ENCODE assay signal across 10 mouse cellular contexts in genomic region chr10:118056789-118057271, GRCm38 (mm10).
DNase-seq lines count a peak whose midpoint lies in the region; ATAC-seq lines count a peak whose summit lies in the region.
"Had no signal": no experiment of that assay in that cellular context is flagged by ENCODE, and none has a peak within 500 bp of the region (broad histone marks: within the 10 kb centered on the region; RNA-seq: fewer than 3 reads in every experiment).

No protein-coding gene starts in this region.

- no peak overlapping the region for H3K27ac ChIP-seq in midbrain, embryonic 11.5 days (ENCODE audit: low read depth, low read length)
- no peak overlapping the region for H3K27ac ChIP-seq in midbrain, embryonic 10.5 days (replicated peaks)
- peak overlapping the region; percentile 11 for H3K27ac ChIP-seq in hindbrain, embryonic 15.5 days (replicated peaks)
- H3K27ac ChIP-seq in neural tube, embryonic 15.5 days (replicated peaks): peak overlapping the region; percentile 73
- H3K27ac ChIP-seq: macrophage had no signal

- no peak overlapping the region for H3K4me2 ChIP-seq in midbrain, embryonic 11.5 days
- peak overlapping the region; percentile 32 for H3K4me2 ChIP-seq in hindbrain, embryonic 15.5 days
- peak overlapping the region; percentile 33 for H3K4me2 ChIP-seq in neural tube, embryonic 15.5 days

- H3K9me3 ChIP-seq in midbrain, embryonic 11.5 days (ENCODE audit: control insufficient read depth, low read length): no peaks in the 10 kb centered on the region; the same call in 1 of the 2 replicates
- H3K9me3 ChIP-seq in midbrain, embryonic 10.5 days (replicated peaks): peaks cover 4% of the 10 kb centered on the region; the same call in 1 of the 2 replicates
- no peaks in the 10 kb centered on the region for H3K9me3 ChIP-seq in hindbrain, embryonic 15.5 days
- no peaks in the 10 kb centered on the region for H3K9me3 ChIP-seq in neural tube, embryonic 15.5 days (replicated peaks)

- intact Hi-C loops in left cerebral cortex, postnatal 25 days (cut with DNase I): no loop called here

- H3K4me1 ChIP-seq in midbrain, embryonic 11.5 days (ENCODE audit: control insufficient read depth, insufficient read depth, low read length): peaks cover 3% of the 10 kb centered on the region; the same call in 1 of the 2 replicates
- H3K4me1 ChIP-seq in midbrain, embryonic 10.5 days: peaks cover 6% of the 10 kb centered on the region
- peaks cover 15% of the 10 kb centered on the region for H3K4me1 ChIP-seq in hindbrain, embryonic 15.5 days (replicated peaks)
- H3K4me1 ChIP-seq in neural tube, embryonic 15.5 days: peaks cover 19% of the 10 kb centered on the region

- 0 out of 2 replicates have a peak overlapping the region, but pooled peaks have one; percentile 30 for H3K9ac ChIP-seq in midbrain, embryonic 11.5 days (ENCODE audit: low read length)
- no peak overlapping the region for H3K9ac ChIP-seq in hindbrain, embryonic 15.5 days
- no peak overlapping the region for H3K9ac ChIP-seq in neural tube, embryonic 15.5 days (replicated peaks)

- 38% methylated on average over 9 of the region's 9 CpGs for WGBS in midbrain, embryonic 11.5 days
- WGBS in midbrain, embryonic 10.5 days: 55% methylated on average over 9 of the region's 9 CpGs
- 22% methylated on average over 9 of the region's 9 CpGs for WGBS in hindbrain, embryonic 15.5 days
- 11% methylated on average over 9 of the region's 9 CpGs for WGBS in neural tube, embryonic 15.5 days

- no peaks in the 10 kb centered on the region for H3K27me3 ChIP-seq in midbrain, embryonic 11.5 days (ENCODE audit: control insufficient read depth, insufficient read depth, low read length)
- H3K27me3 ChIP-seq in midbrain, embryonic 10.5 days (ENCODE audit: low read depth, poor library complexity, severe bottlenecking): no peaks in the 10 kb centered on the region; the same call in 1 of the 2 replicates
- H3K27me3 ChIP-seq in hindbrain, embryonic 15.5 days: no peaks in the 10 kb centered on the region
- no peaks in the 10 kb centered on the region for H3K27me3 ChIP-seq in neural tube, embryonic 15.5 days (replicated peaks)

- ATAC-seq in midbrain, embryonic 11.5 days (ENCODE audit: low FRiP score): no peak
- peak; percentile 34; the same call in 1 of the 2 replicates for ATAC-seq in hindbrain, embryonic 15.5 days (ENCODE audit: low FRiP score, low read depth)
- peak; percentile 73 for ATAC-seq in neural tube, embryonic 15.5 days (ENCODE audit: low FRiP score)

- peak; percentile 85 for DNase-seq in midbrain, embryonic 11.5 days (ENCODE audit: low spot score, missing footprints)
- no peak for DNase-seq in midbrain, embryonic 10.5 days (ENCODE audit: low spot score)
- DNase-seq in lung, postnatal 14 days: peak; percentile 38
- no peak for DNase-seq in layer of hippocampus, adult 18-20 months (ENCODE audit: low spot score in 2 of 2)
- DNase-seq in left cerebral cortex, postnatal 25 days (ENCODE audit: low spot score in 2 of 2): no peak
- DNase-seq: gastrocnemius, postnatal 36 days; heart, postnatal 4 days had no signal

- no peak overlapping the region for H3K4me3 ChIP-seq in midbrain, embryonic 11.5 days (ENCODE audit: low read depth, low read length)
- H3K4me3 ChIP-seq in midbrain, embryonic 10.5 days: no peak overlapping the region
- H3K4me3 ChIP-seq in hindbrain, embryonic 15.5 days: no peak overlapping the region
- no peak overlapping the region for H3K4me3 ChIP-seq in neural tube, embryonic 15.5 days (replicated peaks)

- no peaks in the 10 kb centered on the region for H3K36me3 ChIP-seq in midbrain, embryonic 11.5 days (ENCODE audit: control insufficient read depth, insufficient read depth, low read length)
- H3K36me3 ChIP-seq in midbrain, embryonic 10.5 days: no peaks in the 10 kb centered on the region
- no peaks in the 10 kb centered on the region for H3K36me3 ChIP-seq in hindbrain, embryonic 15.5 days
- no peaks in the 10 kb centered on the region for H3K36me3 ChIP-seq in neural tube, embryonic 15.5 days

Comparison
In these comparisons a context has a peak if more than half of its experiments do, and no peak if none do; other contexts are left out.
1. DNase-seq: peak in midbrain, embryonic 11.5 days (single experiment) and lung, postnatal 14 days (single experiment); none in midbrain, embryonic 10.5 days (single experiment), layer of hippocampus, adult 18-20 months (0 of 2) and left cerebral cortex, postnatal 25 days (0 of 2).
2. H3K27ac ChIP-seq: peak in hindbrain, embryonic 15.5 days (single experiment) and neural tube, embryonic 15.5 days (single experiment); none in midbrain, embryonic 11.5 days (single experiment) and midbrain, embryonic 10.5 days (single experiment).